Mouse (Mus musculus) gastrocnemius, adult 2 months (tissue): ENCODE results near the gene Ccdc69. TPM values are rescaled to one million over a fixed set of nuclear protein-coding genes. Genes with fewer than 3 reads are reported as not detected.

Experiments used
- DNase-seq: peaks from one replicate; pipeline ENCODE4 v3.0.0; 2022
- H3K27ac ChIP-seq: fragments of 200-600 bp; 2 replicates; pipeline ENCODE4 v1.8.1; 2022; ENCODE audit warnings: mild to moderate bottlenecking
- H3K4me3 ChIP-seq: fragments of 200-600 bp; 2 replicates; pipeline ENCODE4 v1.8.1; 2022; ENCODE audit warnings: mild to moderate bottlenecking, moderate library complexity
- CTCF ChIP-seq: fragments of 200-600 bp; IDR thresholded peaks from 2 replicates; pipeline ENCODE4 v1.8.1; 2022; ENCODE audit warnings: antibody characterized with exemption, mild to moderate bottlenecking, moderate library complexity
- intact Hi-C: fragments of 180-260 bp; cut with DNase I; formaldehyde crosslinking; loops from one replicate; pipeline ENCODE4 v1.15.1; 2025
- total RNA-seq, 2 experiments: library from RNA; stranded (reverse); gene quantifications; 2 replicates each; pipeline ENCODE4 v1.2.3; 2021

Gene Ccdc69
- total RNA-seq, 2 experiments from 2014 or later = 3.6 to 3.9 TPM

DNA sequence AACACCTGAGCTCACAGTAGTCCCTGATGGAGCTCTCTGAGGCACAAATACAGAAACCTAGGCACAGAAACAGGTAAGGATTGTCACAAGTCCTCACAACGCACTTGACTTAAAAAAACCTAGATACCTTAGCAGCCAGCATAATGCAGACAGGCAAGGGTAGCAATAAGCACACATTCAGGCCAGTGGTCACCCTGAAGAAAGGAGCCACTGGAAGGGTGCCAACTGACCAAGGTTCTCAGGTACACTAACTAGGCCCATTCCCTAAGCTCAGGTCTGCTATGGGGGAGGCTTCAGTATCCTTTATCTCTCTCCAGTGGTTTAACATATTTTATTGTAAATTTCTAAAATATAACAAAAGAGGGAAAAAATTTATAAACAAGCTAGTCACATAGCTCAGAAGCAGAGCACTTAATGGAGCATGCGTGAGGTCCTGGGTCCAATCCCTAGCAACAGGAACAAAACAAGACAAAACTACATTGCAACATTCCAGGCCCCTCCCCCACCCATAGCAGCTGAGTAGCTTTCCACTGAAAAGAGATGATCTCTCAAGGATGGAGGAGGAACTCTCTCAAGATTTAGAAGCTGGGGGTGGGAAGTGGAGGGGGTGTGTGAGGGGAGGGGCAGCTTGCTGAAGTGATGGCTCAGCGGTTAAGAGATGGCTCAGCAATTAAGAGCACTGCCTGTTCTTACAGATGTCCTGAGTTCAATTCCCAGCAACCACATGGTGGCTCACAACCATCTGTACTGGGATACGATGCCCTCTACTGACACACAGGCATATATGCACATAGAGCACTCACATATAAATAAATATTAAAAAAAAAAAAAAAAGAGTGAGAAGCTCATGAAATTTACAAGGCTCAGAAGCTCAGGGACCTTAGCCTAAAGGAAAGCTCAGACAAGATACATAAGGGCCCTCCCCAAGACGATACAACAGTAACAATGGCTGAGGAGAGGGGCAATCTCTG lies 65.1 kb downstream of the Ccdc69 start:
- intact Hi-C loops = no loop called here
- H3K27ac ChIP-seq = peak overlapping the region; percentile 63
- TF ChIP-seq CTCF = peak; percentile 14; the same call in 1 of the 2 replicates
- peak; percentile 69 for DNase-seq
- H3K4me3 ChIP-seq = no peak overlapping the region

DNA sequence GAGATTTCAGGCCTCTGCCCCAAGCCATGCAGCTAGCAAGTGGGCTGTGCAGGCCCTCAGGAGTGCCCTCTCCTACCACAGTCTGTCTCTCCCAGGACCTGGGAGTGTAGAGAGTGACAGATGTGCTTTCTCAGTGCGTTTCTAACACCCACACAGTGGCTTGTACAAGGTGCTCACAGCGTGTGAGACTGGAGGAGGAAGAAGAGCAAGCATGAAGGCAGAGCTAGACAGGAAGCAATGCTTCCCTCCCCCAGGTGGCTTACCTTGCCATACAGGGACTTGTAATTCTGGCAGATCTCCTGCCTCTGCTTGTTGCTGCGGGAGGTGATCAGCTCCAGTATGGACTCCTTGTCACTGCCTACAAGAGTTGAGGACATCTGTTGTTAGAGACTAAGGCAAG lies 66.5 kb downstream of the Ccdc69 start:
- no peak for TF ChIP-seq CTCF
- no peak overlapping the region for H3K4me3 ChIP-seq
- intact Hi-C loops = no loop called here
- DNase-seq = no peak
- no peak overlapping the region for H3K27ac ChIP-seq

GRCm38 (mm10) chr11:55008230-55008629 lies 69.7 kb downstream of the Ccdc69 start:
- intact Hi-C loops = no loop called here
- H3K27ac ChIP-seq = no peak overlapping the region
- no peak for TF ChIP-seq CTCF
- H3K4me3 ChIP-seq = no peak overlapping the region
- DNase-seq = no peak

DNA sequence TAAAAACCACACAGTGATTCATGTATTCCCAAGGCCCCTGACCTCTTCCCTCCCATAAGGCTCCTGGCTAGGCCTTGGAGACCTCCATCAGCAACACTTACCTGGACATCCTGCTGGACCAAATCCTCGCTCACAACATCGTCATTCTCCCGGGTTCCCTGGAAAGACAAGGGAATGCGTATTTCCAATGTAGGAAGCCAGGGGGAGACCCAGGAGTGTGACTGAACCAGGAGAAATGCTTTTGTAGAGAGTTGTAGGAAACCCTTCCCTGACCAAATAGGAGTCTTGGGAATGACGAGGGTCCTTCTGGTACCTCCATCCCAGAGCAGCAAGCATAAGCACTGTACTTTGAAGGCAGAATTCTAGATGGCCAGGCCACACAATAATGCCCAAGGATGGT lies 72.2 kb downstream of the Ccdc69 start:
- DNase-seq = no peak
- TF ChIP-seq CTCF = no peak
- H3K4me3 ChIP-seq = no peak overlapping the region
- peak overlapping the region; percentile 28; the same call in 1 of the 2 replicates for H3K27ac ChIP-seq
- intact Hi-C loops = no loop called here

- DNase-seq = no peak
- Histone ChIP-seq H3K27ac (0 out of 2 replicates have a peak overlapping the region, but pooled peaks have one; percentile 8), H3K4me3 (no peak overlapping the region)
- intact Hi-C loops = loop anchor here (5.0 kb wide), 1 partner anchor 152 kb away; no protein-coding TSS in a partner anchor
- no peak for TF ChIP-seq CTCF
These were observed 72.9 kb downstream of the Ccdc69 start for GRCm38 (mm10) chr11:55004970-55005502.

Other genes starting within 250 kb of the Ccdc69 start
- gene Lyrm7, start 217.2 kb downstream of the Ccdc69 start, total RNA-seq = 10 to 100 TPM; 18.7 to 30.6 TPM
- gene Hint1, start 211.7 kb downstream of the Ccdc69 start, total RNA-seq = 100 to 1,000 TPM; 186 to 220 TPM
- gene Gpx3, start 175.7 kb downstream of the Ccdc69 start, total RNA-seq = 100 to 1,000 TPM in 1 of 2 experiments, 10 to 100 TPM in 1; 46.5 to 139 TPM
- 10 to 100 TPM; 29.8 to 31.7 TPM for gene Tnip1, start 115.2 kb downstream of the Ccdc69 start, total RNA-seq
- gene Anxa6, start 44.7 kb downstream of the Ccdc69 start, total RNA-seq = 100 to 1,000 TPM; 166 to 187 TPM
- 1 to 10 TPM; 6.5 to 6.7 TPM for gene Gm2a, start 20.0 kb upstream of the Ccdc69 start, total RNA-seq
- not detected for gene Slc36a3, start 73.6 kb upstream of the Ccdc69 start, total RNA-seq
- under 1 TPM; 0.15 to 0.61 TPM for gene Slc36a2, start 106.9 kb upstream of the Ccdc69 start, total RNA-seq
- gene Slc36a1, start 126.2 kb upstream of the Ccdc69 start, total RNA-seq = 1 to 10 TPM; 6.2 TPM